Mouse (Mus musculus) heart, embryonic 16.5 days (tissue): ENCODE results near the gene Atg14. TPM values are rescaled to one million over a fixed set of nuclear protein-coding genes. Genes with fewer than 3 reads are reported as not detected.

Source experiments
- ATAC-seq: fragments of 200-750 bp; cut with Nextera tagmentation; replicated peaks from 2 replicates; pipeline ENCODE4 v1.8.0; 2017; ENCODE audit warnings: moderate number of reproducible peaks; ENCODE audit not compliant: insufficient read depth, low FRiP score; ENCODE audit errors: extremely low read depth
- H3K27ac ChIP-seq: fragments of 300-500 bp; sonication (generic); 2 replicates; pipeline ENCODE4 v1.5.1; 2014; ENCODE audit warnings: mild to moderate bottlenecking, low read length, control low read depth, moderate library complexity
- H3K27me3 ChIP-seq: fragments of 300-500 bp; sonication (generic); 2 replicates; pipeline ENCODE4 v1.6.1; 2014; ENCODE audit warnings: low read length, mixed read lengths; ENCODE audit not compliant: control insufficient read depth, insufficient read depth
- H3K36me3 ChIP-seq: fragments of 300-500 bp; sonication (generic); 2 replicates; pipeline ENCODE4 v1.6.1; 2014; ENCODE audit not compliant: control insufficient read depth, insufficient read depth
- H3K4me1 ChIP-seq: fragments of 300-500 bp; sonication (generic); 2 replicates; pipeline ENCODE4 v1.6.1; 2014; ENCODE audit warnings: low read length, mixed read lengths; ENCODE audit not compliant: control insufficient read depth, insufficient read depth
- H3K4me2 ChIP-seq: fragments of 300-500 bp; sonication (generic); 2 replicates; pipeline ENCODE4 v1.6.1; 2014; ENCODE audit warnings: low read depth, mild to moderate bottlenecking, control low read depth, low read length
- H3K4me3 ChIP-seq: fragments of 300-500 bp; sonication (generic); 2 replicates; pipeline ENCODE4 v1.5.1; 2014; ENCODE audit warnings: mild to moderate bottlenecking, control low read depth, low read length
- H3K9ac ChIP-seq: fragments of 300-500 bp; sonication (generic); 2 replicates; pipeline ENCODE4 v1.6.1; 2014; ENCODE audit warnings: low read length, control low read depth
- H3K9me3 ChIP-seq: fragments of 300-500 bp; sonication (generic); replicated peaks from 2 replicates; pipeline ENCODE4 v1.6.1; 2016; ENCODE audit warnings: low read length; ENCODE audit not compliant: control insufficient read depth
- WGBS: fragments of 180-500 bp; shearing (Covaris S2); extraction: QIAGEN DNeasy Blood & Tissue Kit; methylation state at CpG from one replicate; pipeline ENCODE4 v1.1.7; 2014; 5-methylcytosine and 5-hydroxymethylcytosine counted together
- polyA plus RNA-seq: library from polyadenylated mRNA; unstranded; fragments of >200 nt; fragmentation: Nextera tagmentation; extraction: Ambion mirVana; gene quantifications from 2 replicates; pipeline ENCODE4 v1.2.1, GENCODE M21; 2015

Gene Atg14
- polyA plus RNA-seq, 1 experiment from 2014 or later: 10.6 TPM

GRCm38 (mm10) chr14:47581280-47581679, 10.8 kb upstream of the Atg14 start:
- H3K4me1 ChIP-seq: no peaks in the 10 kb centered on the region
- no peak for ATAC-seq
- H3K36me3 ChIP-seq: no peaks in the 10 kb centered on the region
- H3K4me3 ChIP-seq: no peak overlapping the region
- H3K9me3 ChIP-seq: no peaks in the 10 kb centered on the region
- H3K27ac ChIP-seq: no peak overlapping the region
- WGBS: 22% methylated on average over 1 of the region's 1 CpGs
- no peak overlapping the region for H3K9ac ChIP-seq
- no peak overlapping the region for H3K4me2 ChIP-seq
- no peaks in the 10 kb centered on the region for H3K27me3 ChIP-seq

- Histone ChIP-seq H3K9me3 (no peaks in the 10 kb centered on the region; the same call in 1 of the 2 replicates), H3K4me2 (no peak overlapping the region), H3K27me3 (no peaks in the 10 kb centered on the region), H3K36me3 (no peaks in the 10 kb centered on the region), H3K27ac (no peak overlapping the region), H3K4me3 (no peak overlapping the region), H3K9ac (no peak overlapping the region), H3K4me1 (no peaks in the 10 kb centered on the region)
- 81% methylated on average over 2 of the region's 2 CpGs for WGBS
- ATAC-seq: no peak
Measured at GRCm38 (mm10) chr14:47578086-47578485, 7.6 kb upstream of the Atg14 start.

- no peak overlapping the region for H3K9ac ChIP-seq
Measured at GRCm38 (mm10) chr14:47576687-47577086, 6.2 kb upstream of the Atg14 start.

GRCm38 (mm10) chr14:47574721-47575120, 4.3 kb upstream of the Atg14 start:
- Histone ChIP-seq H3K4me3 (no peak overlapping the region), H3K4me2 (no peak overlapping the region), H3K27ac (no peak overlapping the region), H3K4me1 (no peaks in the 10 kb centered on the region), H3K9ac (no peak overlapping the region), H3K36me3 (no peaks in the 10 kb centered on the region), H3K27me3 (no peaks in the 10 kb centered on the region), H3K9me3 (no peaks in the 10 kb centered on the region; the same call in 1 of the 2 replicates)
- WGBS: 67% methylated on average over 11 of the region's 11 CpGs
- no peak for ATAC-seq

More at GRCm38 (mm10) chr14:47576687-47577086, 6.2 kb upstream of the Atg14 start:
- Histone ChIP-seq H3K27me3 (no peaks in the 10 kb centered on the region), H3K4me1 (no peaks in the 10 kb centered on the region), H3K4me3 (no peak overlapping the region), H3K4me2 (no peak overlapping the region), H3K27ac (no peak overlapping the region), H3K36me3 (no peaks in the 10 kb centered on the region), H3K9me3 (no peaks in the 10 kb centered on the region; the same call in 1 of the 2 replicates)
- 50% methylated on average over 4 of the region's 4 CpGs for WGBS
- no peak for ATAC-seq

- no peak overlapping the region for H3K9ac ChIP-seq
- no peak overlapping the region for H3K4me2 ChIP-seq
- H3K4me1 ChIP-seq: no peaks in the 10 kb centered on the region
- no peaks in the 10 kb centered on the region for H3K36me3 ChIP-seq
- H3K27ac ChIP-seq: no peak overlapping the region
- H3K9me3 ChIP-seq: no peaks in the 10 kb centered on the region; the same call in 1 of the 2 replicates
- 66% methylated on average over 4 of the region's 4 CpGs for WGBS
- no peak overlapping the region for H3K4me3 ChIP-seq
- no peaks in the 10 kb centered on the region for H3K27me3 ChIP-seq
- ATAC-seq: no peak
Measured at GRCm38 (mm10) chr14:47572707-47573106, 2.3 kb upstream of the Atg14 start.

- H3K4me1 ChIP-seq: peaks cover 7% of the 10 kb centered on the region
- no peaks in the 10 kb centered on the region for H3K9me3 ChIP-seq
- H3K4me2 ChIP-seq: peak overlapping the region; percentile 83
- peak; percentile 99 for ATAC-seq
- H3K36me3 ChIP-seq: no peaks in the 10 kb centered on the region
- no peaks in the 10 kb centered on the region for H3K27me3 ChIP-seq
- H3K4me3 ChIP-seq: peak overlapping the region; percentile 84
- H3K9ac ChIP-seq: peak overlapping the region; percentile 87
- WGBS: under 1% methylated on average over 46 of the region's 46 CpGs
- H3K27ac ChIP-seq: no peak overlapping the region; the same call in 1 of the 2 replicates
Measured at GRCm38 (mm10) chr14:47567962-47568652, 2.3 kb downstream of the Atg14 start.

- Histone ChIP-seq H3K4me1 (peaks cover 7% of the 10 kb centered on the region), H3K9ac (no peak overlapping the region), H3K4me3 (no peak overlapping the region), H3K27ac (no peak overlapping the region), H3K27me3 (no peaks in the 10 kb centered on the region), H3K9me3 (no peaks in the 10 kb centered on the region), H3K36me3 (no peaks in the 10 kb centered on the region), H3K4me2 (no peak overlapping the region)
- WGBS: 76% methylated on average over 4 of the region's 4 CpGs
- no peak for ATAC-seq
Measured at GRCm38 (mm10) chr14:47563106-47563505, 7.3 kb downstream of the Atg14 start.

- Histone ChIP-seq H3K36me3 (no peaks in the 10 kb centered on the region), H3K27me3 (no peaks in the 10 kb centered on the region), H3K9ac (no peak overlapping the region), H3K4me3 (no peak overlapping the region), H3K4me2 (no peak overlapping the region), H3K9me3 (no peaks in the 10 kb centered on the region), H3K27ac (no peak overlapping the region), H3K4me1 (peaks cover 6% of the 10 kb centered on the region)
- no peak for ATAC-seq
- 82% methylated on average over 1 of the region's 1 CpGs for WGBS
Measured at GRCm38 (mm10) chr14:47562530-47562929, 7.9 kb downstream of the Atg14 start.

GRCm38 (mm10) chr14:47560714-47561113, 9.7 kb downstream of the Atg14 start:
- Histone ChIP-seq H3K4me1 (no peaks in the 10 kb centered on the region), H3K36me3 (no peaks in the 10 kb centered on the region), H3K4me2 (no peak overlapping the region), H3K9me3 (no peaks in the 10 kb centered on the region), H3K9ac (no peak overlapping the region), H3K27ac (no peak overlapping the region), H3K27me3 (no peaks in the 10 kb centered on the region), H3K4me3 (no peak overlapping the region)
- ATAC-seq: no peak
- WGBS: 85% methylated on average over 2 of the region's 2 CpGs
